Mouse (Mus musculus): ENCODE results near the gene Nmu. TPM values are rescaled to one million over a fixed set of nuclear protein-coding genes. Genes with fewer than 3 reads are reported as not detected.
A peak's percentile ranks its signal among the peaks of the same experiment; 100 is the strongest.

Gene Nmu
- 0.30 TPM in 1 of 2 replicates, not detected in the other for polyA plus RNA-seq (2014; fragmentation: Nextera tagmentation; extraction: Ambion mirVana)

DNA sequence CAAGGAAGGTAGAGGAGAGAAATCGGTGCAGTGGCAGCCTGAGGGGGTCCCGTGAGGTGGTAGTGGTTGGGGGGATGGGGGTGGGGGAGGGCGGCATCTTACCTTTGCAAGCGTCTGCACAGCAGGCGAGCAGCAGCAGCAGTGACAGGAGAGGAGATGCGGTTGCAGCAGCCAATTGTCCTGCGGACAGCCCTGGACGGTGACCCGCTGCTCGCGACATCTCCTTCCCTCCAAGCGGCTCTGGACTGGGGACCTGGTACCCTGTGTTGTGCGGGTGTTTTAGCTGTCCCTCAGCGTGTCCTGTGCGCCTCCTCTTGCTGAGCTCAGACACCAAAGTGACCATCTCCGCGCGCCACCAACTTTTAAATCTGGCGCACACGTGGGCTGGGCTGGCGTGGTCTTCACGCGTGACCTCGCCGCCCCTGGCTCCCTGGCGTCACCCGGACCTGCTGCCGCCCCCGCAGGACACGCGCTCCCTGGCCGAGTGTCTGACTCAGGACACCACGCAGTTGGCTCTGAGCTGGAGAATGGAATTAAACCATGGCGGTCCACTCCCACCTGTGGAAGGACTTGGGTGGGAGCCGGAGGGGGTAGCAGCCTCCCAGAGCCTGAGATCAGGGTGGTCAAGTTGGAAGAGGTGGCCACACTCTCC lies at the start of gene Nmu:
Gene Nmu, minus strand, starts transcription at position 336 of the 652 bp plus-strand sequence.
- no peaks in the 10 kb centered on the region for H3K36me3 ChIP-seq (ENCODE audit: control insufficient read depth, insufficient read depth, low read length)
- no peak for DNase-seq (ENCODE audit: low spot score)
- no peaks in the 10 kb centered on the region for H3K9me3 ChIP-seq (ENCODE audit: control insufficient read depth, low read length)
- ATAC-seq (replicated peaks; ENCODE audit: low FRiP score, low TSS enrichment, low read depth), result no peak; the same call in 1 of the 2 replicates
- peak within 1 kb of the TSS; percentile 71 for H3K4me2 ChIP-seq (ENCODE audit: low read length)
- H3K9ac ChIP-seq (ENCODE audit: low read length), result peak within 1 kb of the TSS; percentile 4; the same call in 1 of the 2 replicates
- 0 out of 2 replicates have a peak, but pooled peaks cover 7% of the 10 kb centered on the region for H3K4me1 ChIP-seq (replicated peaks; ENCODE audit: control insufficient read depth, insufficient read depth, low read length)
- H3K4me3 ChIP-seq (ENCODE audit: low read depth, low read length), result peak within 1 kb of the TSS; percentile 31
- peaks cover 24% of the 10 kb centered on the region for H3K27me3 ChIP-seq (replicated peaks; ENCODE audit: control insufficient read depth, insufficient read depth, low read length)
- no peak within 1 kb of the TSS for H3K27ac ChIP-seq (ENCODE audit: low read depth)
- 6% methylated on average over 35 of the region's 35 CpGs for WGBS

- WGBS, result 54% methylated on average over 4 of the region's 4 CpGs
- DNase-seq (ENCODE audit: low spot score) (no peak), ATAC-seq (replicated peaks; ENCODE audit: low FRiP score, low TSS enrichment, low read depth) (no peak)
- no peaks in the 10 kb centered on the region for H3K4me1 ChIP-seq (replicated peaks; ENCODE audit: control insufficient read depth, insufficient read depth, low read length)
- no peaks in the 10 kb centered on the region for H3K27me3 ChIP-seq (replicated peaks; ENCODE audit: control insufficient read depth, insufficient read depth, low read length)
- no peak overlapping the region for H3K27ac ChIP-seq (ENCODE audit: low read depth)
- no peak overlapping the region for H3K9ac ChIP-seq (ENCODE audit: low read length)
- H3K36me3 ChIP-seq (ENCODE audit: control insufficient read depth, insufficient read depth, low read length), result no peaks in the 10 kb centered on the region
- no peaks in the 10 kb centered on the region for H3K9me3 ChIP-seq (ENCODE audit: control insufficient read depth, low read length)
- no peak overlapping the region for H3K4me2 ChIP-seq (ENCODE audit: low read length)
- no peak overlapping the region for H3K4me3 ChIP-seq (ENCODE audit: low read depth, low read length)
Measured at GRCm38 (mm10) chr5:76411697-76412096, 48.1 kb upstream of the Nmu start.

DNA sequence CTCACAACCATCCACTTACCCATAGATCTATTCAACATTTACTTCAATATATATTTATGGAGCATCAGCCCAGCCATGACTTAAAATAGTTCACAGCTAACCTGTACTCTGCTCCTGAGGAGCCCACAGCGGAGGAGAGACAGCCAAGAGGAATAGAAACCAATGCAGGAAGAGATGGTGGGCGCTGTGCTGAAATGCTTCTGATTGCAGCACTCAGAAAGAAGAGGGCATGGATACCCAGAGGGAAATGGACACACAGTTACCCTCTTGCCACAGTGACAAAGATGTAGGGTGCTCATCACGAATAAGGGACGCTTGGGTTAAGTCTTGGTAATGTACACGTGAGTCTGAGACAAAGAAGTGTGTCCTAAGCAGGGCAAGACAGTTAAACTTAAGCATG lies 30.8 kb upstream of the Nmu start:
- Histone ChIP-seq H3K36me3 (ENCODE audit: control insufficient read depth, insufficient read depth, low read length) (no peaks in the 10 kb centered on the region), H3K4me1 (replicated peaks; ENCODE audit: control insufficient read depth, insufficient read depth, low read length) (no peaks in the 10 kb centered on the region), H3K9me3 (ENCODE audit: control insufficient read depth, low read length) (no peaks in the 10 kb centered on the region), H3K27ac (ENCODE audit: low read depth) (no peak overlapping the region), H3K4me2 (ENCODE audit: low read length) (no peak overlapping the region), H3K27me3 (replicated peaks; ENCODE audit: control insufficient read depth, insufficient read depth, low read length) (no peaks in the 10 kb centered on the region), H3K4me3 (ENCODE audit: low read depth, low read length) (no peak overlapping the region), H3K9ac (ENCODE audit: low read length) (no peak overlapping the region)
- no peak for DNase-seq (ENCODE audit: low spot score)
- no peak for ATAC-seq (replicated peaks; ENCODE audit: low FRiP score, low TSS enrichment, low read depth)
- WGBS, result 92% methylated on average over 5 of the region's 5 CpGs

DNA sequence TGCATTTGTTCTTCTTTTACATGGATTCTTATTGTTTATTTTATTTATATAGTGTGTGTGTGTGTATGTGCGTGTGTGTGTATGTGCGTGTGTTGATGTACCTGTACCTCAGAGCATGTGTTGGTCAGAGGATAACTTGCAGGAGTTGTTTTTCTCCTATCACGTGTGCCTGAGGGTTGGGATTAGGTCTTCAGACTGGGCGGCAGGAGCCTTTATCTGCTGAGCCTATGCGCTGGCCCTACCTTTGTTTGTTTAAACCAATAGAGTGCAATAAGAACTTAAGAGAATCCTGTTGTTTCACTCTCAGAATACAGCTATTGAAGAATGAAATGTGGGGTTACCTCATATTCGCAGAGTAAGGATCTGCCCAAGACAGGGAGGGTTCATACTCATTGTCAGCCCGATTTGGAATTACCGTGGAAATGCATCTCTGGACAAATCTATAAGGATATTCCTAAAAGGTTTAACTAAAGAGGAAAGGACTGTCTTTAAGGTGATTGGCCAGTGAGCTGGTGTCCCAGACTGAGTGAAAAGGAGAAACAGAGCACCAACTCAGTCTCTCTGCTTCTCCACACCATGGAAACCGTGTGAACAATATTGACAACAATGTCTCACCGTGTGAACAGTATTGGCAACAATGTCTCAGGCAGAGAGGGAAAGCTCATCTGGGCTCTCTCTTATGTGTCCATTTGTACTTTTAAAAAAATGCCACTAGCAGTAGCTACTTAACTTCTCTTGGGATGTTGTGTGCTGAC lies 25.6 kb upstream of the Nmu start:
- ATAC-seq (replicated peaks; ENCODE audit: low FRiP score, low TSS enrichment, low read depth) (peak; percentile 80), DNase-seq (ENCODE audit: low spot score) (no peak)
- H3K9ac ChIP-seq (ENCODE audit: low read length), result no peak overlapping the region
- H3K4me3 ChIP-seq (ENCODE audit: low read depth, low read length), result no peak overlapping the region
- no peaks in the 10 kb centered on the region for H3K4me1 ChIP-seq (replicated peaks; ENCODE audit: control insufficient read depth, insufficient read depth, low read length)
- H3K27ac ChIP-seq (ENCODE audit: low read depth), result 0 out of 2 replicates have a peak overlapping the region, but pooled peaks have one; percentile 43
- WGBS, result 64% methylated on average over 10 of the region's 10 CpGs
- no peaks in the 10 kb centered on the region for H3K27me3 ChIP-seq (replicated peaks; ENCODE audit: control insufficient read depth, insufficient read depth, low read length)
- no peaks in the 10 kb centered on the region for H3K36me3 ChIP-seq (ENCODE audit: control insufficient read depth, insufficient read depth, low read length)
- H3K9me3 ChIP-seq (ENCODE audit: control insufficient read depth, low read length), result no peaks in the 10 kb centered on the region
- no peak overlapping the region for H3K4me2 ChIP-seq (ENCODE audit: low read length)

DNA sequence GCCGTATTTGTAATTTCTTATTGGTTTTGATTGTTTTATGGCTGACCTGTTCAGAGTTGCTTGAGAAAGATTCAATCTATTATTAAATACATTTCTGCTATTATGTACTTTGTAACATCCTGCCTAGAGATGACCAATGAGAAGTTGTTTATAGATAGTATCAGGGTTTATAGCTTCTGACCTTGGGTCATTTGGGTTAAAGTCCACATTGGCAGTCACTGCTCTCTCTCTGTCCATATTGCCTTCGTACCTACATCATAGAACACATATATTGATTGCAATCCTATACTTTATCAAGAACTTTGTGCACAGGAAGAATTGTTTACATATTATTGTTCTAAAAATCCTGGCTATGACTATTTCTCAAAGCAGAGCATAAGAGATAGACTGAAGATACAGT lies 24.9 kb upstream of the Nmu start:
- Histone ChIP-seq H3K27ac (ENCODE audit: low read depth) (no peak overlapping the region), H3K9me3 (ENCODE audit: control insufficient read depth, low read length) (no peaks in the 10 kb centered on the region), H3K4me3 (ENCODE audit: low read depth, low read length) (no peak overlapping the region), H3K4me2 (ENCODE audit: low read length) (no peak overlapping the region), H3K27me3 (replicated peaks; ENCODE audit: control insufficient read depth, insufficient read depth, low read length) (no peaks in the 10 kb centered on the region), H3K36me3 (ENCODE audit: control insufficient read depth, insufficient read depth, low read length) (no peaks in the 10 kb centered on the region), H3K4me1 (replicated peaks; ENCODE audit: control insufficient read depth, insufficient read depth, low read length) (no peaks in the 10 kb centered on the region), H3K9ac (ENCODE audit: low read length) (no peak overlapping the region)
- peak; percentile 64; the same call in 1 of the 2 replicates for ATAC-seq (replicated peaks; ENCODE audit: low FRiP score, low TSS enrichment, low read depth)
- WGBS, result 72% methylated on average over 2 of the region's 2 CpGs
- no peak for DNase-seq (ENCODE audit: low spot score)

GRCm38 (mm10) chr5:76383673-76384072 lies 20.1 kb upstream of the Nmu start:
- no peak overlapping the region for H3K4me2 ChIP-seq (ENCODE audit: low read length)
- no peak for DNase-seq (ENCODE audit: low spot score)
- H3K27me3 ChIP-seq (replicated peaks; ENCODE audit: control insufficient read depth, insufficient read depth, low read length), result no peaks in the 10 kb centered on the region
- no peak overlapping the region for H3K27ac ChIP-seq (ENCODE audit: low read depth)
- no peaks in the 10 kb centered on the region for H3K9me3 ChIP-seq (ENCODE audit: control insufficient read depth, low read length)
- no peak for ATAC-seq (replicated peaks; ENCODE audit: low FRiP score, low TSS enrichment, low read depth)
- H3K4me3 ChIP-seq (ENCODE audit: low read depth, low read length), result no peak overlapping the region
- no peaks in the 10 kb centered on the region for H3K4me1 ChIP-seq (replicated peaks; ENCODE audit: control insufficient read depth, insufficient read depth, low read length)
- H3K36me3 ChIP-seq (ENCODE audit: control insufficient read depth, insufficient read depth, low read length), result no peaks in the 10 kb centered on the region
- 82% methylated on average over 6 of the region's 6 CpGs for WGBS
- no peak overlapping the region for H3K9ac ChIP-seq (ENCODE audit: low read length)

DNA sequence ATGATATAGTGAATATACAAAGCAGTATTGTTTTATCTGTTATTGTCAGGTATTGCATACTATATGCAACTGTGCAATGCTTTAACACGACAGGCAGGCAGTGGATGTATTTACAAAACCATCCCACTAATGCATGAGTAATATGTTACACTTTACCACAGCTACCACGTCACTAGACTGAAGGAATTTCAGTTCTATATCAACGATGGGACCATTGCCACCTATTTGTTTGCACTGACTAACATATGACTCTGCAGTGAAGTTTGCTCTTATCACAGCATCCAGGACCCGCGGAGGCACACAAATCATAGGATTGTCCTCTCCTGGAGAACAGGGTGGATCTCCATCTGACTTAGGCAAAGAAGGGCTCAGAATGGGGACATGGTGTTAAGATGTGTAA lies 18.2 kb upstream of the Nmu start:
- WGBS, result 73% methylated on average over 5 of the region's 5 CpGs
- H3K4me3 ChIP-seq (ENCODE audit: low read depth, low read length), result no peak overlapping the region
- DNase-seq (ENCODE audit: low spot score), result no peak
- H3K27me3 ChIP-seq (replicated peaks; ENCODE audit: control insufficient read depth, insufficient read depth, low read length), result no peaks in the 10 kb centered on the region
- H3K4me2 ChIP-seq (ENCODE audit: low read length), result no peak overlapping the region
- no peaks in the 10 kb centered on the region for H3K4me1 ChIP-seq (replicated peaks; ENCODE audit: control insufficient read depth, insufficient read depth, low read length)
- no peak overlapping the region for H3K27ac ChIP-seq (ENCODE audit: low read depth)
- ATAC-seq (replicated peaks; ENCODE audit: low FRiP score, low TSS enrichment, low read depth), result no peak
- no peaks in the 10 kb centered on the region for H3K36me3 ChIP-seq (ENCODE audit: control insufficient read depth, insufficient read depth, low read length)
- H3K9ac ChIP-seq (ENCODE audit: low read length), result no peak overlapping the region
- H3K9me3 ChIP-seq (ENCODE audit: control insufficient read depth, low read length), result no peaks in the 10 kb centered on the region

- 47% methylated on average over 3 of the region's 3 CpGs for WGBS
- H3K36me3 ChIP-seq (ENCODE audit: control insufficient read depth, insufficient read depth, low read length), result no peaks in the 10 kb centered on the region
- H3K27ac ChIP-seq (ENCODE audit: low read depth), result no peak overlapping the region
- no peak overlapping the region for H3K9ac ChIP-seq (ENCODE audit: low read length)
- DNase-seq (ENCODE audit: low spot score) (no peak), ATAC-seq (replicated peaks; ENCODE audit: low FRiP score, low TSS enrichment, low read depth) (no peak)
- no peak overlapping the region for H3K4me3 ChIP-seq (ENCODE audit: low read depth, low read length)
- no peaks in the 10 kb centered on the region for H3K27me3 ChIP-seq (replicated peaks; ENCODE audit: control insufficient read depth, insufficient read depth, low read length)
- H3K4me1 ChIP-seq (replicated peaks; ENCODE audit: control insufficient read depth, insufficient read depth, low read length), result no peaks in the 10 kb centered on the region
- no peak overlapping the region for H3K4me2 ChIP-seq (ENCODE audit: low read length)
- H3K9me3 ChIP-seq (ENCODE audit: control insufficient read depth, low read length), result no peaks in the 10 kb centered on the region
Measured at GRCm38 (mm10) chr5:76379216-76379615, 15.6 kb upstream of the Nmu start.

Measured in intestine, embryonic 14.5 days (tissue).